Mouse (Mus musculus): ENCODE data around the gene Edem1.

The Edem1 gene

GRCm38 (mm10) chr6:108828234-108828868, at the start of gene Edem1:
TSS of gene Edem1 (plus strand) at chr6:108828641.
- DNase-seq = peak; percentile 99

GRCm38 (mm10) chr6:108781865-108782264, 46.6 kb upstream of the Edem1 start:
- peak; percentile 20 for DNase-seq

- peak; percentile 96 for DNase-seq
Measured at GRCm38 (mm10) chr6:108782526-108783183, 45.8 kb upstream of the Edem1 start, which contains the start of gene Arl8b. TSS of gene Arl8b (plus strand) at chr6:108783099.

GRCm38 (mm10) chr6:108783184-108783881, 45.1 kb upstream of the Edem1 start:
- peak; percentile 41 for DNase-seq

- DNase-seq = no peak
Measured at GRCm38 (mm10) chr6:108784056-108784455, 44.4 kb upstream of the Edem1 start.

- DNase-seq = peak; percentile 17
Measured at GRCm38 (mm10) chr6:108784796-108785195, 43.6 kb upstream of the Edem1 start.

- no peak for DNase-seq
Measured at GRCm38 (mm10) chr6:108785551-108785950, 42.9 kb upstream of the Edem1 start.

- no peak for DNase-seq
Measured at GRCm38 (mm10) chr6:108791498-108791897, 36.9 kb upstream of the Edem1 start.

- peak; percentile 11 for DNase-seq
Measured at GRCm38 (mm10) chr6:108795912-108796311, 32.5 kb upstream of the Edem1 start.

- DNase-seq = peak; percentile 13
Measured at GRCm38 (mm10) chr6:108796706-108797105, 31.7 kb upstream of the Edem1 start.

- no peak for DNase-seq
Measured at GRCm38 (mm10) chr6:108805194-108805593, 23.2 kb upstream of the Edem1 start.

- no peak for DNase-seq
Measured at GRCm38 (mm10) chr6:108805871-108806270, 22.6 kb upstream of the Edem1 start.

- DNase-seq = no peak
Measured at GRCm38 (mm10) chr6:108807446-108807845, 21.0 kb upstream of the Edem1 start.

- no peak for DNase-seq
Measured at GRCm38 (mm10) chr6:108808786-108809185, 19.7 kb upstream of the Edem1 start.

GRCm38 (mm10) chr6:108810237-108810636, 18.2 kb upstream of the Edem1 start:
- DNase-seq = no peak

- no peak for DNase-seq
Measured at GRCm38 (mm10) chr6:108812134-108812533, 16.3 kb upstream of the Edem1 start.

- DNase-seq = no peak
Measured at GRCm38 (mm10) chr6:108817510-108817909, 10.9 kb upstream of the Edem1 start.

- no peak for DNase-seq
Measured at GRCm38 (mm10) chr6:108824816-108825545, 3.5 kb upstream of the Edem1 start.

- peak; percentile 46 for DNase-seq
Measured at GRCm38 (mm10) chr6:108826070-108826469, 2.4 kb upstream of the Edem1 start.

GRCm38 (mm10) chr6:108827336-108827920, 1.0 kb upstream of the Edem1 start:
- no peak for DNase-seq

- peak; percentile 30 for DNase-seq
Measured at GRCm38 (mm10) chr6:108828872-108829271, 431 bp downstream of the Edem1 start.

Measured in kidney, adult 9 months (tissue).